Mouse (Mus musculus) cerebellum, postnatal 10 days (tissue): Measurements from ENCODE around the gene Stc2.

Experiments used
- DNase-seq, 2 experiments: peaks; one replicate each; pipeline ENCODE4 v3.0.0; 2021; ENCODE audit warnings: mixed read lengths in 2 of 2

Gene Stc2

DNA sequence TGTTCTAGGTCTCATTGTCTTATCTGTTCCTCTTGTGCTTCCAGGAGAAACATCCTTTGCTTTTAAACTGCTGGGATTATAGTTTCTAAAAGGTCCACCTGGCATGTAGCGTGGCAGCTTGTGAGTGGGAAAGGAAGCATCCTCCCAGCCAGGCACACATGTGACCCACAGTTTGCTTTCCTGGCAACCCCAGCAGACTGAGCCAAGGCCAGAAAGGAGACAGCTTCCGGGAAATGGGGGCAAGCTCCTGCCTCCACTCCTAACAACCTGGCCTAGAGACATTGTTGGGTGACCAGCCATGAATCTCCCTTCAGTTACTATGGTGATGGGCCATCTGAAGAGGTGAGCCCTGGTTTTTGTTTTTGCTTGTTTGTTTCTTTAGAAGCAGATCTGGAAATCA, 3.9 kb downstream of the Stc2 start:
- DNase-seq, result peak; percentile 25 to 31

DNA sequence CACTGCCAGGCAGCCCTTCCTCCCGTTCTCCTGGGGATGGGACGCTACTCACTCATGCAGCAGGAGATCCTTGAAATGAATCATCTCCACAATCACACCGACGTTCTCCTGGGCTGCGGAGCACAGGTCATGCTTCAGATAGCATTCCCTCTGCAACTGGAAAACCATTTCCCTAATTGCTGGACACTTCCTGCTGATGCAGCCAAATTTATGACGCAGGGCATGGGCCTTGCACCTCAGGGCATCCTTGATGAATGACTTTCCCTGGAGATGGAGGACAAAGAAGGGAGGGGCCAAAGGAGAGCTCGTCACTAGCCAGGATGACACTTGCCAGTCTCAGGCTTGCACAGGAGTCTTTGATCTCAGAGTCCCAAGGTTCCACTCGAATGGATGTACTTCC, 4.6 kb downstream of the Stc2 start:
- DNase-seq, result no peak

DNA sequence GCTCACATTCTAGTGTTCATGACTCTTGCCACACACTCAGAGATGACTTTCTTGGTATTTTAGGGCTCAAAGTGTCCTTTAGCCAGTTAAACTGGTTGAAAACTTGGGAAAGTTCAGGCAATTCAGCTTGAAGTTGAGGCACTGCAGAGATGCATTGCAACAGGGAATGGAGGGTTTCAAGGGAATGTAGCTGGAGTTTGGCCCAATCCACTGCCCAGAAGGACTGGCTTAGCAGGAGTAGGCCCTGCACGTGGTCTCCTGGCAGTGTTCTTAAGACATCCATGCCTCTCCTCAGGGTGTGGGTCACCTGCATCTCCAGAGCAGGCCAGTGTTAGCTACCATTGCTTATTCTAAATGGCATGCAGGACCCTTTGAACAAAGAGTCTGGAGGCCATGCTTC, 7.0 kb downstream of the Stc2 start:
- DNase-seq, result no peak

DNA sequence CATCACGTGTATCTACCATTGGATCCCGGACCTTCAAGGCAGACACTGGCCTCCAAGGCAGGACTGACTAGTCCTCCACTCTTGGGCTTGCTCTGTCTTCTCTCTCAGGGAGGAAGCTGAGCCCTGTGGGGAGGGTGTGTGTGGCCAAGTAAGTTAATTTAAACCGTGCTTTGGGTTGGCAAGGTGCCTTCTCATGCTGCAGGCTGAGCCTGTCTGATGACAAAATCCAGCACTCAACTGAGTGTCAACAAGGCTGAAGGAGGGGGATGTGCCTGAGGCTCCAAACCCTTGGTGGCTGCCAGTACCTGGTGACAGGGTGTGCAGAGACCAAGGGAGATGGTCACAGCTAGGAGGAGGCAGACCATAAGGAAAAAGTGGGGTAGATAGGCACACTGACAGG, 7.5 kb downstream of the Stc2 start:
- DNase-seq, result peak; percentile 53 to 69

DNA sequence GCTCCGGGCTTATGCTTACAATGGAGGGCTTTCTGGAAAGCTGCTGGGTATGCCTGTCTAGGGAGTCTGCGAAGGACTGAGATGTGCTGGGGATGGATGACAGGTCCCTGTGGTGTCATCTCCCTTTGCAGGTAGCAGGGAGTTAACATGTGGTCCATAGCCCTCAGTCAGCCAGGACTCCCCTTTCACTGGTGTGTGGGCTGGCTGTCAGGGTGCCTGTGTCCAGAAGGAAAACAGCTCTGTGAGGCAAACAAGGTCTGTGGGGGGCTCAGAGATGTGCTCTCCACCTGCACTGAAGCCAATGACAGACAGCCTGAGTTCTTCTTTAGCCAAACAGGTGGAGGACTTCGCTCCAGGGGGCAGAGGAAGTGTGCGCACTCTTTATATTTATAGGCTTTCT, 8.8 kb downstream of the Stc2 start:
- DNase-seq, result no peak

DNA sequence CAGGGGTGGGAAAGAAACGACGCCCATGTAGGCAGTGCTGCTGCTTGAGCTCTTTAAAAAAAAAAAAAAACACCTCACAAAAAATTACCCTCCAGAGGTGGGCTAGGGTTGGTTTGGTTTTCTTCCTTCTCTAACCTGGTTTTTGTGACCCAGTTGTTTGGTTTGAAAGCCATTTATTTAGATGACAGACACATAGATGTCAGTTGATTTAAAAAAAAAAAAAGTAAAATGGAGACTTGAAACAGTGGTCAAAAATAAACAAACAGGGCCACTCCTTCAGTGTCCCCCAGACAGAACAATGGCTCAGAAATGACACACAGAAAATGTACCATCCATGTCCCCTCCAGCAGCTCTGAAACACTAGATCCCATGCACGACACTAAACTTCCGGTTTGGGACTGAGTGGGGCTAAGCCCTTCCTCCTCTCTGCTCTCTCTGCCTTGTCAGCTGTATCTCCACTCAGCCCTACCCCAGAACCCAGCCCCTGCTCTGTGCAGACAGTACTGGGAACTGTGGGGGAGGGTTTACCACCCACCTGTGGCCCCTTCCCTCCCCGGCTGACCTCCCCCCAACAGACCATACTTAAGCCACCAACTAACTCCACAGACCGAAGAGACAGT, 10.5 kb downstream of the Stc2 start:
- DNase-seq, result no peak

DNA sequence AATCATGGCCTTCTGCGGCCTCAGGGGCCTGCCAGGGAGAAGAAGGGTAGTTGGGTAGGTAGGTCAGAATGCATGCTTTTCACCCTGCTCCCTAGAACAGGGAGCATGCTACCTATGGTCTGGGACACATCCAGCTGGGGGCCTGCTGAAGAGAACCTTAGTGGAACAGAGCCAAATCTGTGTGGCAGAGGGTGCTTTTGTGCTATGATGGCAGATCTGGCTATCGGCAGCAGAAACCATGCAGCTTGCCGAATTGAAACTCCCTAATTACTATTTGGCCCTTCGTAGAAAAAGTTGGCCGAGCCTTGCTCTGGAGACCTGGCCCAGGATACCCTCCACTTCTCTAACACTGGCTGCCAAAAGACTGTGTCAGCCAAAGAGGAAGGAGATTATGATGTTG, 11.4 kb downstream of the Stc2 start:
- DNase-seq, result no peak

DNA sequence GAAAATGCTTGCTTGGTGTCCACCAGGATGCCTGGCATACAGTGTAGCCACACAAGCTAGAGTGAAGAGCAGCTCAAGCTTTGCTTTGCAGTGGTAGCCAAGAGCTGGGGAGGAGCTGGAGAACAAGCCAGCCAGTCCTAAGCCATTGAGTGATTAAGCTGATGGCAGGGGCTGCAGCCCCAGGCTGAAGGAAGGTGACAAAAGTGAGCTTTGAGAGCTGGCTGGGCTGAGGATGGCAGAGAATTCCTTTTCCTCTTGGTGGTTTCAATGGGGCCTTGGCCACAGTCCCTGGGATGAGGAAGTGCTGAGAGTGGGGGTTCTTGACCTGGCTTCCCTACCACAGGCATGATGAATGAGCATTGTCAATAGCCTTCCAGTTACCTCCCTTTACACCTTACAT, 13.0 kb downstream of the Stc2 start:
- no peak for DNase-seq

DNA sequence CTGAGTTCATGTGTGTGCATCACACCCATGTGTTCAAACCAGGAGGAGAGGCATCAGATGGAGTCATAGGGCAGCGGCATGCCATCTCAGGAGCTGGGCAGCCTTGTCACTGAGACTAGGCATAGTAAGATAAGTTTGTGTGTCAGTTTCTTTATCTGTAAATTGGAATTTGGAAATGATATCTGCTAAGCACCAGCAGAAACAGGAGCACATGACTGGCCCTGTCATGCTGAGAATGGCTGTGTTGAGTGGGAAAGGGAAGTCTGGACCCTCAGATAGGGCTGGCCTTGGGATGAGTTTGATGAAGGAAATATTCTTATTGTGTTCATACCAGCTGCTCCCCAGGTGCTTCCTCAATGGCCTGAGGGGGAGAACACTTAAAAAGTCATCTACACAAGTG, 14.1 kb downstream of the Stc2 start:
- DNase-seq, result no peak

DNA sequence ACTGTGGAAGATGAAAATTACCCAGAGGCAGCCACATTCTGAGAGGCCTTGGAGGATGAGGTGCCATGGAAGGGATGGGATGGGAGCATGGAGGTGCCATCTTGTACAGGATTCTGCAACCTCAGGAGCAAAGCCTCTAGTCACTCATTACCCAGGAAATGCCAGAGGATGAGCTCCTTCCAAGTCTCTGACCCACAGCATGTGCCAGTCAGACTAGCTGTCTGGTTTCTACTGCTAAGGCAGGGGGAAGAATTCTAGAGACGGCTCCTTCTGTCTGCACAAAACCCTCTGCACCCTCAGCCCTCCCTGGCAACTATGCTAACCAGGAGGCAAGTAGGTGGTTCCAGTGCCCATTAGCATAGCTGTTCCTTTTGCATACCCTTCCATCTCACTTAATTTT, 15.4 kb downstream of the Stc2 start:
- DNase-seq, result no peak
